Mouse (Mus musculus) megakaryocyte, embryonic 14.5 days (primary cell): ENCODE measurements around the gene Ltb4r1.

Experiments
- FLI1 ChIP-seq: IDR thresholded peaks from 2 replicates; pipeline ENCODE4 v1.6.1; 2012; ENCODE audit warnings: low read length, inconsistent platforms, mixed read lengths
- GATA1 ChIP-seq: IDR thresholded peaks from 3 replicates; pipeline ENCODE4 v1.6.1; 2012; ENCODE audit warnings: mixed read lengths, low read length, inconsistent platforms, borderline replicate concordance

DNA sequence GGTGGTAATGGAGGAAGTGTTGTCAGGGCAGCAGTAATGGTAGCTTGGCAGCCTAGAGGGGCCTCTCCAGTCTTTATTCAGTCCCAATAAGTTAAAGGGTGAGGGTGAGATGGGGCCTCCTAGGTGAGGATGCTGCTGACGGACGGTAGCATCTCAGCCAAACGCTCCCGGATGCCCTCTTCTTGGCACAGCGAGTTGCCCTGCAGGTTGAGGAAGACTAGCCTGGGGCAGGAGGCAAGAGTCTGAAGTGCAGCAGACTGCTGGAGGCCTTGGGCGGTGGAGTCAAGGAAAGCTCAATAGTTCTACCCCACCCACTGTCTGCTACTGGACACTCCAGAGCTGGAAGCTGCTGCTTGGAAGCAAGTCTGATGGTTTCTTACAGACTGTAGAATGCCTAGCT, 49.5 kb upstream of the Ltb4r1 start:
- no peak for TF ChIP-seq GATA1
- no peak for TF ChIP-seq FLI1
